Mouse (Mus musculus) midbrain, postnatal 0 days (tissue): ENCODE measurements around the gene Rps6kb1. TPM values are rescaled to one million over a fixed set of nuclear protein-coding genes. Genes with fewer than 3 reads are reported as not detected.

Source experiments
- ATAC-seq: fragments of 200-750 bp; cut with Nextera tagmentation; 2 replicates; pipeline ENCODE4 v1.8.0; 2017; ENCODE audit warnings: moderate number of reproducible peaks, mild to moderate bottlenecking, moderate TSS enrichment, moderate library complexity; ENCODE audit not compliant: low FRiP score
- DNase-seq: peaks from one replicate; pipeline ENCODE4 v3.0.0-alpha.2; 2015; ENCODE audit warnings: low spot score
- H3K27ac ChIP-seq: fragments of 300-500 bp; sonication (generic); 2 replicates; pipeline ENCODE4 v1.5.1; 2014; ENCODE audit warnings: low read depth, mild to moderate bottlenecking, low read length, mixed read lengths
- H3K27me3 ChIP-seq: fragments of 300-500 bp; sonication (generic); 2 replicates; pipeline ENCODE4 v1.6.1; 2014; ENCODE audit warnings: low read length, control low read depth, mixed read lengths; ENCODE audit not compliant: insufficient read depth
- H3K36me3 ChIP-seq: fragments of 300-500 bp; sonication (generic); 2 replicates; pipeline ENCODE4 v1.6.1; 2014; ENCODE audit warnings: low read length, control low read depth, mixed read lengths; ENCODE audit not compliant: insufficient read depth
- H3K4me1 ChIP-seq: fragments of 300-500 bp; sonication (generic); 2 replicates; pipeline ENCODE4 v1.6.1; 2014; ENCODE audit warnings: mild to moderate bottlenecking, control low read depth, antibody characterized with exemption, low read length, mixed read lengths; ENCODE audit not compliant: insufficient read depth
- H3K4me2 ChIP-seq: fragments of 300-500 bp; sonication (generic); 2 replicates; pipeline ENCODE4 v1.6.1; 2014; ENCODE audit warnings: low read depth, mild to moderate bottlenecking, low read length, mixed read lengths; ENCODE audit not compliant: poor library complexity, severe bottlenecking
- H3K4me3 ChIP-seq: fragments of 300-500 bp; sonication (generic); 2 replicates; pipeline ENCODE4 v1.5.1; 2014; ENCODE audit warnings: low read depth, mild to moderate bottlenecking, low read length, moderate library complexity
- H3K9ac ChIP-seq: fragments of 300-500 bp; sonication (generic); replicated peaks from 2 replicates; pipeline ENCODE4 v1.6.1; 2014; ENCODE audit warnings: mild to moderate bottlenecking, low read length, moderate library complexity, mixed read lengths; ENCODE audit not compliant: poor library complexity, severe bottlenecking
- H3K9me3 ChIP-seq: fragments of 300-500 bp; sonication (generic); 2 replicates; pipeline ENCODE4 v1.6.1; 2016; ENCODE audit warnings: low read length, control low read depth
- CTCF ChIP-seq: IDR thresholded peaks from 2 replicates; pipeline ENCODE4 v1.5.1; 2016; ENCODE audit warnings: antibody characterized with exemption, mild to moderate bottlenecking
- WGBS: fragments of 180-500 bp; shearing (Covaris S2); extraction: QIAGEN DNeasy Blood & Tissue Kit; methylation state at CpG from one replicate; pipeline ENCODE4 v1.1.7; 2014; 5-methylcytosine and 5-hydroxymethylcytosine counted together
- polyA plus RNA-seq: library from polyadenylated mRNA; unstranded; fragments of >200 nt; fragmentation: Nextera tagmentation; extraction: Ambion mirVana; gene quantifications from 2 replicates; pipeline ENCODE4 v1.2.1, GENCODE M21; 2015
- total RNA-seq: library from RNA; depleted of rRNA; stranded (reverse); fragments of >200 nt; gene quantifications from 2 replicates; pipeline ENCODE4 v1.2.3, GENCODE M21; 2014

Gene Rps6kb1
- total and polyA plus RNA-seq, 2 experiments from 2014 or later: 35.6 to 59.6 TPM

GRCm38 (mm10) chr11:86585598-86585984 is 41.0 kb upstream of the Rps6kb1 start:
- Histone ChIP-seq H3K4me3 (no peak overlapping the region), H3K4me2 (no peak overlapping the region), H3K36me3 (no peaks in the 10 kb centered on the region), H3K9me3 (no peaks in the 10 kb centered on the region), H3K9ac (no peak overlapping the region), H3K27me3 (no peaks in the 10 kb centered on the region), H3K27ac (no peak overlapping the region), H3K4me1 (no peaks in the 10 kb centered on the region)
- no peak for TF ChIP-seq CTCF
- WGBS: 45% methylated on average over 3 of the region's 3 CpGs
- DNase-seq: no peak
- no peak for ATAC-seq

GRCm38 (mm10) chr11:86584898-86585597 is 40.4 kb upstream of the Rps6kb1 start:
- no peak overlapping the region for H3K9ac ChIP-seq
- no peaks in the 10 kb centered on the region for H3K36me3 ChIP-seq
- 58% methylated on average over 7 of the region's 7 CpGs for WGBS
- TF ChIP-seq CTCF: no peak
- H3K27me3 ChIP-seq: no peaks in the 10 kb centered on the region
- H3K4me2 ChIP-seq: no peak overlapping the region
- no peaks in the 10 kb centered on the region for H3K4me1 ChIP-seq
- no peak overlapping the region for H3K4me3 ChIP-seq
- no peak overlapping the region for H3K27ac ChIP-seq
- no peak for ATAC-seq
- H3K9me3 ChIP-seq: no peaks in the 10 kb centered on the region
- DNase-seq: no peak

DNA sequence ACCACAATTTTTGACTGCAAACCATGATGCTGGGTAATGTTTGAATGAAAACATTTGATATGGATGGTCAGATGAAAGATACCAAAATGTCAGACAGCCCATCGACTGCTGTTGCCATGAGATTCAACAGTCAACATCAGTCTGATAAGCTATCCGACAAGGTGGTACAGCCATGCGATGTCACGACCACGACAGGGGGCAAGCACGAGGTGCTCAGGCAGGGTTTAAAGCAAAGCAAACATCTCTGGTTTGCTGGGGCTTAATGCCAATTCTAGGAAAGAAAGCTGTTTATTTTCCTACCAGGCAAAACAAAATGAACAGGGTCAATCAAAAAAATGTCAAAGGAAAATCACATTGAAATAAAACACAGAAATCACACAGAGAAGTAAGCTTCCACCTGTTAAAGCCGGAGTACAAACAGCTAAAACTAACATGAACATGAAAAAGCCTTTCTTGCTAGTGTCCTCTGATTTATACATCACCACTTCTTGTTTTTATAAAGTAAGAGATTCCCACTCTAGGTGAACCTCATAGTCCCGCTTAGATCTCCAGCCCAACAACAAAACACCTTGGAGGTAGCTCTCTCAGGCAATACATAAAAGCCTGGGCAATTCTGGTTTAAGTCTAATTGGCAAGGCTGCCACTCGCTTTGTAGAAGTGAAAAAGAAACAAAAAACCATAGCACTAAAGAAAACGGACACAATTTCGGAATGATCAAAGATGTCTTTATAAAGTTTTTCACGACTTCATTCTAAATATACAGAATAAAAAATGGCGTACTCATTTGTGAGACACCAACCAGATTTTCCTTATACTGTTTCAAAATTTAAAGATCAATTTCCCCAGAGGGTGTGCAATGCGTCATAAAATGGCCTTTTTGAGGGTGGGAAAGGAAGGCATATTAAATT is 39.6 kb upstream of the Rps6kb1 start:
- Histone ChIP-seq H3K27ac (no peak overlapping the region), H3K9me3 (no peaks in the 10 kb centered on the region), H3K4me2 (no peak overlapping the region), H3K27me3 (no peaks in the 10 kb centered on the region), H3K9ac (no peak overlapping the region), H3K4me3 (no peak overlapping the region), H3K4me1 (no peaks in the 10 kb centered on the region), H3K36me3 (no peaks in the 10 kb centered on the region)
- WGBS: 91% methylated on average over 14 of the region's 14 CpGs
- no peak for TF ChIP-seq CTCF
- ATAC-seq: no peak
- DNase-seq: no peak

DNA sequence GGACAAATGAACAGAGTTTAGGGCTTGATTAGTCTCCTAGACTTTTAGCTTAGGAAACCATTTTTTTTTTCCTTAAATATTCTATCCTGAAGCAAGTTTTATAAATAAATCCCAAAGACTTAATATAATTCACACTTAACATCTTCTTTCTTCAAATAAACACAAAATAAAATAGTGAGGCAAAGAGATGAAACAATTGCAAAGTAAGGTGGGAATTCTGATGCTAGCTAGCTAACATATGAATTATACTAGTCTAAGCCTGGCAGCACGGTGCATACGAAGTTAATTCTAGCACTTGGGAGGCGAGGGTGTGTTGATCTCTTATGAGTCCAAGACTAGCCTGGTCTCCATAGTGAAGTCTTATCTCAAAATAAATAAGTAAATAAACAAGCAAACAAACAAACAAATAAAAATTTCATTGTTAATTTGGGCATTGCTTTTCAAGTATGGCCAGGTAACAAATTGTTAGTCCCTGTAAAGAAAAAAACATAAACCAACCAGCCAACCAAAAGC is 38.8 kb upstream of the Rps6kb1 start:
- no peak overlapping the region for H3K9ac ChIP-seq
- no peaks in the 10 kb centered on the region for H3K36me3 ChIP-seq
- H3K9me3 ChIP-seq: no peaks in the 10 kb centered on the region
- no peak for DNase-seq
- no peak for ATAC-seq
- WGBS: 89% methylated on average over 3 of the region's 3 CpGs
- no peak overlapping the region for H3K27ac ChIP-seq
- no peak overlapping the region for H3K4me2 ChIP-seq
- no peak overlapping the region for H3K4me3 ChIP-seq
- no peak for TF ChIP-seq CTCF
- H3K4me1 ChIP-seq: no peaks in the 10 kb centered on the region
- H3K27me3 ChIP-seq: no peaks in the 10 kb centered on the region

GRCm38 (mm10) chr11:86582543-86583260 is 38.1 kb upstream of the Rps6kb1 start:
- H3K27ac ChIP-seq: no peak overlapping the region
- no peaks in the 10 kb centered on the region for H3K4me1 ChIP-seq
- ATAC-seq: no peak
- no peaks in the 10 kb centered on the region for H3K36me3 ChIP-seq
- TF ChIP-seq CTCF: no peak
- no peak overlapping the region for H3K4me2 ChIP-seq
- no peaks in the 10 kb centered on the region for H3K27me3 ChIP-seq
- H3K9ac ChIP-seq: no peak overlapping the region
- WGBS: 83% methylated on average over 7 of the region's 7 CpGs
- H3K4me3 ChIP-seq: no peak overlapping the region
- DNase-seq: no peak
- H3K9me3 ChIP-seq: no peaks in the 10 kb centered on the region
